Mouse (Mus musculus): ENCODE results near the gene Kcnk5. TPM values are rescaled to one million over a fixed set of nuclear protein-coding genes. Genes with fewer than 3 reads are reported as not detected.

Kcnk5 gene
- polyA plus RNA-seq, 1 experiment from 2014 or later: 5.1 TPM

DNA sequence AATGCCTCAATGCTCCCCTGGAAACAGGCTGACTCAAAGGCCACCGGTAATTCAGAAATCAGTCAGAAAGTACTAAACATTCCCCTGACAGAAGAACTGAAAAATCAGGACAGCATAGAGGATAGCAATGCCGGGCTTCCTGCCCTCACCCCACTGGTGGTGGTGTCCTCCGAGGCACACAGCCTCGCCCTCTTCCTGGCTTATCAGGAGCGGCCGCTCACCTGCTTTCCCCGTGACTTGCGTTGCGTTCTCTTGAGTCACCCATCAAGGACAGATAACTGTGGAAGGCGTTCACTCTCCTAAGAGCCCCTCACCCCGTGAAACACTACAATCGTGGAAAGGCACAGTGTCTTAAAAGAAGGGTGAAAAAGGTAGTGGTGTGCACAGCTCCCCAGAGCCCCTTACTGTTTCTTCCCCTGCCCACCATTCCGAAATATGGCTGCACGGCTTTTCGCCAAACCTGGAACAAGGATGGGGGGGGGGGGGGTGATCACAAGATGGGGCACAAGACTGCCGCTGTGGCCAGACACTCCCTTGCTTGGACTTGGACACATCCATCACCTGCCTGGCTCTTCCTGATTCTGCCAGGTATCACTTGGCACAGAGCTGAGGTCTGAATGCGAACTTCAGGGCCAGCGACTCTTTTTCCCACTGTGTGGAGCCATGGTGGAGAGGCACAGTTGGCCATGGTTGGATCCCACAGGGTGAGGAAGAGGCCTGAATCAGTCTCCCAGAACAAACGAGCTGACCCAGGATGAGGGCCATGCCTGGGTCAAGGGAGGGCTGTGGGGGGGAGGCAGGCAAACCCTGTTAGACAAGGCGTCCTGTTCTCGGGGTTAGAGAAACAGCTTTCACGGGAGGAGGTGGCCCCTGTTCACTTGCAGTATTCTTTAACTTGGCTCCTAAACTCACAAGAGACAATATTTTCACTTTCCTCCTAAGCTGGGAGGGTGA lies 32.2 kb downstream of the Kcnk5 start:
- Histone ChIP-seq H3K4me3 (ENCODE audit: low read depth, low read length) (no peak overlapping the region), H3K9ac (ENCODE audit: low read depth, low read length) (no peak overlapping the region), H3K4me1 (ENCODE audit: control insufficient read depth, low read depth, low read length) (no peaks in the 10 kb centered on the region), H3K9me3 (replicated peaks; ENCODE audit: control insufficient read depth, low read length) (no peaks in the 10 kb centered on the region), H3K36me3 (ENCODE audit: control insufficient read depth, insufficient read depth) (no peaks in the 10 kb centered on the region), H3K27ac (ENCODE audit: low read length) (no peak overlapping the region), H3K27me3 (ENCODE audit: control insufficient read depth, insufficient read depth, low read depth, low read length) (no peaks in the 10 kb centered on the region), H3K4me2 (ENCODE audit: low read depth, low read length) (no peak overlapping the region)
- ATAC-seq (ENCODE audit: low read depth): no peak; the same call in 1 of the 2 replicates
- WGBS (ENCODE audit: insufficient replicate concordance): 61% methylated on average over 22 of the region's 22 CpGs

DNA sequence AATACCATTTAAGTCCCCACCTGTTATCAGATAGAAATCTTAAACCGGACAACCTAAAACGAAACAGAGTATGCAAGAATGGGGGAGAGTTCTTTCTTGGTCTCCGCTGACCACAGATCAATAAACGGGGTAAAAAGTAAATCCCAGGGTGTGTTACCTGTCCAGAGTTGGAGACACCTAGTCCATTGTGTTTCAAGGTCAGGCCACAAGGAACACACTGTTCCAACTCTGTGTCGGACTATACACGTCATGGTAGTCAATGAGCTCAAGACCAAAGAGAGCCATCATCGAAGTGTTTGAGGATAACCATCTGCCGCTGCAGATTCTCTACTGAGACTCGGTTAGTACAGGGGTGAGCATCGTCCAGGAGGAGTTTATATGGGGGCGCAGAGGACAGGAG lies 33.1 kb downstream of the Kcnk5 start:
- Histone ChIP-seq H3K4me1 (ENCODE audit: control insufficient read depth, low read depth, low read length) (no peaks in the 10 kb centered on the region), H3K4me3 (ENCODE audit: low read depth, low read length) (no peak overlapping the region), H3K9ac (ENCODE audit: low read depth, low read length) (no peak overlapping the region), H3K36me3 (ENCODE audit: control insufficient read depth, insufficient read depth) (no peaks in the 10 kb centered on the region), H3K4me2 (ENCODE audit: low read depth, low read length) (no peak overlapping the region), H3K9me3 (replicated peaks; ENCODE audit: control insufficient read depth, low read length) (no peaks in the 10 kb centered on the region), H3K27me3 (ENCODE audit: control insufficient read depth, insufficient read depth, low read depth, low read length) (no peaks in the 10 kb centered on the region), H3K27ac (ENCODE audit: low read length) (no peak overlapping the region)
- 78% methylated on average over 11 of the region's 11 CpGs for WGBS (ENCODE audit: insufficient replicate concordance)
- ATAC-seq (ENCODE audit: low read depth): no peak

DNA sequence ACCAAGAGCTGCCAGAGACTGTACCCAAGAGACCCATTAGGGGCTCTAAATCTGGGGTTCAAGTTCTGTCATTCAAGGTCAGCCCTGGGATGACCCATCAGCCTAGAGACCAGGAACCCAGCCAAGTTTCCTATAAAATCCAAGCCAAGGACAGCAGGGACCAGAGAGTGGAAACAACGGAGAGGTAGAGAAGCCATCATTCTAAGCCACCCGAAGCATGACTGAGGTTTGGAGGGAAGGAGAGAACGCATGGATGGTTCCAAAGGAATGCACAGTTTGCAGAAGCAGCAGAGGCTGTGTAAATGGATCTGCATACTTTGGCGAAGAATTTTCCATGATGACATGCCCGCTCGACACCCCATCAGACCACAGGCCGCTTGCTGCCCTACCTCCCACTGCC lies 33.8 kb downstream of the Kcnk5 start:
- Histone ChIP-seq H3K4me2 (ENCODE audit: low read depth, low read length) (no peak overlapping the region), H3K27ac (ENCODE audit: low read length) (no peak overlapping the region), H3K9me3 (replicated peaks; ENCODE audit: control insufficient read depth, low read length) (no peaks in the 10 kb centered on the region), H3K36me3 (ENCODE audit: control insufficient read depth, insufficient read depth) (no peaks in the 10 kb centered on the region), H3K9ac (ENCODE audit: low read depth, low read length) (no peak overlapping the region), H3K4me1 (ENCODE audit: control insufficient read depth, low read depth, low read length) (no peaks in the 10 kb centered on the region), H3K27me3 (ENCODE audit: control insufficient read depth, insufficient read depth, low read depth, low read length) (no peaks in the 10 kb centered on the region), H3K4me3 (ENCODE audit: low read depth, low read length) (no peak overlapping the region)
- no peak for ATAC-seq (ENCODE audit: low read depth)
- 92% methylated on average over 7 of the region's 7 CpGs for WGBS (ENCODE audit: insufficient replicate concordance)

DNA sequence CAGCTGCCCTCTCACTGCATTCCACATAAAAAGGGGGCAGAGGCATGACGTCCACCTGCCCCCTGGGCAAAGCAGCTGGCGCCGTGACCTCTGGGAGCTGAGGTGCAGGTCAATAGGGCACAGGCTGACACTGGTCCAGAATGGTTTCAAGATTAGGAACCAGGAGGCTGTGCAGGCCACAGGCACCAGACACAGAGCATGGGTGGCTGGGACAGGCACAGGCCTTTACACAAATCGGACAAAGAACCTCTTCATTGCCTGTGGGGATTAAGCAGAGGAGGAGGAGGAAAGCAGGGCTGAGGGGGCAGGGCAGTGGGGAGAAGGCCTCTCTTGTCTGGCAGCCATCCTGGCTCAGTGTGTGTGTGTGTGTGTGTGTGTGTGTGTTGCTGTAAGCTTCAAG lies 37.5 kb downstream of the Kcnk5 start:
- no peak overlapping the region for H3K9ac ChIP-seq (ENCODE audit: low read depth, low read length)
- no peaks in the 10 kb centered on the region for H3K27me3 ChIP-seq (ENCODE audit: control insufficient read depth, insufficient read depth, low read depth, low read length)
- no peak for ATAC-seq (ENCODE audit: low read depth)
- peaks cover 9% of the 10 kb centered on the region; the same call in 1 of the 2 replicates for H3K36me3 ChIP-seq (ENCODE audit: control insufficient read depth, insufficient read depth)
- H3K4me2 ChIP-seq (ENCODE audit: low read depth, low read length): no peak overlapping the region
- WGBS (ENCODE audit: insufficient replicate concordance): 76% methylated on average over 4 of the region's 4 CpGs
- no peak overlapping the region for H3K4me3 ChIP-seq (ENCODE audit: low read depth, low read length)
- H3K4me1 ChIP-seq (ENCODE audit: control insufficient read depth, low read depth, low read length): no peaks in the 10 kb centered on the region
- H3K27ac ChIP-seq (ENCODE audit: low read length): no peak overlapping the region
- H3K9me3 ChIP-seq (replicated peaks; ENCODE audit: control insufficient read depth, low read length): no peaks in the 10 kb centered on the region

DNA sequence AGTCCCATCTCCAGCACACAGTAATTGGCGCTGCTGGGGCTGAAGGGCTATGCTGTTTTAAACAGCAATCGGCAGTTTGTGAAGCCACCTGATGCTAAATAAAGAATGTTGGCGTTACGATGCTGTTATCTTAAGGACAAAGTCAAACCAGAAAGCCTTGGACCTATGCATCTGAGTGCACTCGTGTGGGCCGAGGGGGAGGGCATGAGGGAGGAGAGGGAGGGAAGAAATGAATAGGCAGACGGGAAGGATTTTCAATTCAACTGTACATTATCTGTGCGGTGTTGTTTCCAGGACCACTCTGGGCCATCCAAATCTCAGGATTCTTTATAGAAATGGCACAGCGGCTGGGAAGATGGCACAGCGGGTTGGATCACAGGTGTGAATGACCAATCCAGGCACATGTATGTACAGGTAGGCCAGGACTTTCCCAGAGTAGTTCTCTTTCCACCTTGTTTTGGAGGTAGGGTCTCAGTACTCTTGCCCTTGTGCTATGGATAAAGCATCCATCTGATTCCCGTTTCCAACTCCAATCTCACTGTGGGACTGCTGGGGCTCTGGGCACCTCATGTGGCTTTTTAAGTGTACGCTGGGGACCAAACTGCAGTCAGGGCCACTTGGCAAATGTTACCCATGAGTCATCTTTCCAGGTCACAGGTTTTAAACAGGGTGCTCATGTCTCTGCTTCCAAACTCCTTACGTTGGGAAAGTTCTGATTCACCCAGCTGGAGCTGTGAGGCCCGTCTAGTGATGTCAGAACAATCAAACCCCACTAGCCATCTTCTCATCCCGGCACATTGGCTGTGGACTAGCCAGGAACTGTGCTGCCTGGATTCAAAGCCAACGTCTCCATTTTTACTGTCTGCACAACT lies 42.9 kb downstream of the Kcnk5 start, which contains the start of gene Saysd1:
TSS of gene Saysd1 (minus strand) at position 51 of the 872 bp plus-strand sequence.
- H3K27ac ChIP-seq (ENCODE audit: low read length): no peak within 1 kb of the TSS
- no peak within 1 kb of the TSS for H3K4me3 ChIP-seq (ENCODE audit: low read depth, low read length)
- ATAC-seq (ENCODE audit: low read depth): no peak
- H3K4me2 ChIP-seq (ENCODE audit: low read depth, low read length): no peak within 1 kb of the TSS
- WGBS (ENCODE audit: insufficient replicate concordance): 73% methylated on average over 16 of the region's 16 CpGs
- H3K36me3 ChIP-seq (ENCODE audit: control insufficient read depth, insufficient read depth): peaks cover 9% of the 10 kb centered on the region; the same call in 1 of the 2 replicates
- no peaks in the 10 kb centered on the region for H3K9me3 ChIP-seq (replicated peaks; ENCODE audit: control insufficient read depth, low read length)
- H3K4me1 ChIP-seq (ENCODE audit: control insufficient read depth, low read depth, low read length): no peaks in the 10 kb centered on the region
- no peak within 1 kb of the TSS for H3K9ac ChIP-seq (ENCODE audit: low read depth, low read length)
- no peaks in the 10 kb centered on the region for H3K27me3 ChIP-seq (ENCODE audit: control insufficient read depth, insufficient read depth, low read depth, low read length)

DNA sequence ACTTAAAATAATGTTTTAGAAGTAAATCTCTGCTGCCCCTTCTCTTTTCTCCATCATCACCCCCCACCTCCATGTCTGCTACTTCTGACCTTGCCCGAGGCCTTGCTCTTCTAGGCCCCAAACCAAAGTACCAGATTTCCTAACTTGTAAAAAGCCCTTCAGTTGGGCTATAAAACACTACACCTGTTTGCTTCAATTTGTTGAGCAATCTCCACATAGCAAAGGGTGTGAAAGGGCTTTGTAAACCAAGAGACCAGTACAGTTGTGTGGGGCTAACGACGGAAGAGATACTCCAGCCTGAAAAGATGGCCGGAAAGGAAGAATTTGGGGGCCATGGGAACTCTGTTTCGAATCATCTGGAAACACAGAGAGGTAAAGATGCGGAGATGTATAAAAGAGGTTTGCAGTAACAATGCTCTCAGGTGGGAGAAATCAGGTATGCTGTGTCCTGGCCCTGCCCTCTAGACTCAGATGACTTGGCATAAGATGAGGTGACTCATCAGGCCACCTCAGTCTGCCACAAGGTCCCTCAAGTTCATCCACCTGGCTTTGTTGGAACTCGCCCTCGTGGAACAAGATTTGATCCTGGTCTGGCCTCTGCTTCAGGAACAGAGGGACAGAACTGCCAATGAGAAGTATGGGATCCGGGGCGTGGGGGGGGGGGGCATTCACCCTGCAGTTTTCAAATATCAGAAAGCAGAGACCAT lies 46.5 kb downstream of the Kcnk5 start:
- no peak for ATAC-seq (ENCODE audit: low read depth)
- Histone ChIP-seq H3K9ac (ENCODE audit: low read depth, low read length) (no peak overlapping the region), H3K27me3 (ENCODE audit: control insufficient read depth, insufficient read depth, low read depth, low read length) (no peaks in the 10 kb centered on the region), H3K4me2 (ENCODE audit: low read depth, low read length) (no peak overlapping the region), H3K4me3 (ENCODE audit: low read depth, low read length) (no peak overlapping the region), H3K4me1 (ENCODE audit: control insufficient read depth, low read depth, low read length) (no peaks in the 10 kb centered on the region), H3K9me3 (replicated peaks; ENCODE audit: control insufficient read depth, low read length) (no peaks in the 10 kb centered on the region), H3K36me3 (ENCODE audit: control insufficient read depth, insufficient read depth) (no peaks in the 10 kb centered on the region), H3K27ac (ENCODE audit: low read length) (no peak overlapping the region)
- WGBS (ENCODE audit: insufficient replicate concordance): 68% methylated on average over 10 of the region's 10 CpGs

DNA sequence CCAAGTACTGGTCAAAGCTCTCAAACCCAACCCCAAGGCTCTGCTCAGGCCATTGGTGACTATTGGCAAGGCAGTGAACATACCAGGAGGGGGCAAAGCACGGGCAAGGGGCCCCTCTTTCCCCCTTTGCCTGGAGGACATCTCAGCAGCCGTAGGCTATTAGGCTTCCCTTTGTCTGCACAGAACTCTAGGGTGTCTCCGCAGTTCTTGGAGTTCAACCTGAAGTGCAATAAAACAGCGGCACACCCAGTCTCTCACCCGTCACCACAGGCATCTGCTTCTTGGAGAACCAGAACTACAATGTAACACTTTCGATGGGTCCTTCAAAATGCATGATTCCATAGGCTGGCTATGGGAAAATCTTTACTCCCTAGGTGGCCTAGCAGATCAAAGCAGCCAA lies 53.4 kb downstream of the Kcnk5 start:
- WGBS (ENCODE audit: insufficient replicate concordance): 73% methylated on average over 6 of the region's 6 CpGs
- no peaks in the 10 kb centered on the region for H3K36me3 ChIP-seq (ENCODE audit: control insufficient read depth, insufficient read depth)
- H3K4me1 ChIP-seq (ENCODE audit: control insufficient read depth, low read depth, low read length): no peaks in the 10 kb centered on the region; the same call in 1 of the 2 replicates
- H3K27me3 ChIP-seq (ENCODE audit: control insufficient read depth, insufficient read depth, low read depth, low read length): no peaks in the 10 kb centered on the region
- no peak overlapping the region for H3K4me2 ChIP-seq (ENCODE audit: low read depth, low read length)
- no peaks in the 10 kb centered on the region for H3K9me3 ChIP-seq (replicated peaks; ENCODE audit: control insufficient read depth, low read length)
- H3K4me3 ChIP-seq (ENCODE audit: low read depth, low read length): no peak overlapping the region
- no peak overlapping the region for H3K9ac ChIP-seq (ENCODE audit: low read depth, low read length)
- no peak for ATAC-seq (ENCODE audit: low read depth)
- H3K27ac ChIP-seq (ENCODE audit: low read length): no peak overlapping the region

DNA sequence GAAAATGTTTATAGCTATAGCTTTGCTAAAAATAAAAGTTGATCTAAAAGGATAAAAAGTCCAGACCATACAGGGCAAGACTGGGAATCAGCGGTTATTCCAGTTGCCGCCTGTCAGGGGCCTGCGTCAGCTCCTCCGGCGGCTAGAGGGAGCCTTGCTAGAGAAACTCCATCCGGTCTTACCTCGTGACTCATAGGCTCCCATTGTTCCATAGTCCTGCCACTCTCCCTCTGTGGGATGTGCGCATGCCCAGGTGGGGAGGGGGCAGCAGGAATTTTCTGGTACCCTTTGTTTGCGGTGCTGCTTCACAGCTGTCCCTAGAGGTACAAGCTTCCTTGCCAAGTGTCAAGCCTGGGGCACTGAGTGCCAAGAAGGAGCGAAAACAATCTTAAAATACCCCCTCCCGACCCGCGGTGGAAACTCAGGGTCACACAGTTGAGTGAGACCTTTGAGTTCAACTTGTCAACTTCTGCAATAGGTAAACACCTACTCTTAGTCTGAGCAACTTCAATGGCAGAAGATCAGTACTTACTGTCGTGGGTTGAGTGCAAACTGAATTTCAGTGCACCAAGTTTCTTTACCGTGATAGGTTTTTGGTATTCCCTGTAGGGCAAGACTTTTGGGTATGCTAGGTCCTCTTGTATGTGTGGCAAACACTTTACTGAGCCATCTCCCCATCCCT lies 54.1 kb downstream of the Kcnk5 start:
- H3K9ac ChIP-seq (ENCODE audit: low read depth, low read length): no peak overlapping the region
- H3K4me2 ChIP-seq (ENCODE audit: low read depth, low read length): no peak overlapping the region
- H3K9me3 ChIP-seq (replicated peaks; ENCODE audit: control insufficient read depth, low read length): no peaks in the 10 kb centered on the region
- H3K36me3 ChIP-seq (ENCODE audit: control insufficient read depth, insufficient read depth): no peaks in the 10 kb centered on the region
- H3K4me3 ChIP-seq (ENCODE audit: low read depth, low read length): no peak overlapping the region
- H3K27me3 ChIP-seq (ENCODE audit: control insufficient read depth, insufficient read depth, low read depth, low read length): no peaks in the 10 kb centered on the region
- no peaks in the 10 kb centered on the region; the same call in 1 of the 2 replicates for H3K4me1 ChIP-seq (ENCODE audit: control insufficient read depth, low read depth, low read length)
- WGBS (ENCODE audit: insufficient replicate concordance): 66% methylated on average over 15 of the region's 15 CpGs
- no peak overlapping the region for H3K27ac ChIP-seq (ENCODE audit: low read length)
- ATAC-seq (ENCODE audit: low read depth): no peak
